Mouse (Mus musculus) retina, postnatal 1 day (tissue): ENCODE data around the gene Dot1l.
A peak's percentile ranks its signal among the peaks of the same experiment; 100 is the strongest.

Experiments
- DNase-seq: peaks from one replicate; pipeline ENCODE4 v3.0.0-alpha.2; 2012

The Dot1l gene

GRCm38 (mm10) chr10:80838346-80838912 is 83.4 kb downstream of the Dot1l start:
- DNase-seq, result no peak

DNA sequence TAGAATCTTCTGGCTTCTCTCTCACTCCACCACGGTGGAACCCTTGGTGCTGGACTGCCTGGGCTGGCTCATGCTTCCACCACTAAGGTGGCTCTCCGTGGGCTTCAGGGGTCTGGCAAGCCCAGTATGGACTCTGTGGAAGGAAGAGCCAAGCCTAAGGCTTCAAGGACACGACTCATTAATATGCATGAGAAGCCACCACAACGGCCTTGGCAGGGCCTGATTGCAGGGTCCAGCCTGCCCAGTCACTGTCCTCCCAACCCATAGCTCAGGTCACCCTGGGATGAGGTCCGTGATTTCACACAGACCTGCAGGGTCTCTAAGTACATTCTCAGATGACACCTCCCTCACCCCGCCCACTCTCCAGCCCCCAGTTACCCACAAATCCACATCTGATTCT is 84.8 kb downstream of the Dot1l start:
- no peak for DNase-seq

GRCm38 (mm10) chr10:80841685-80842084 is 86.7 kb downstream of the Dot1l start:
- DNase-seq, result peak; percentile 84

DNA sequence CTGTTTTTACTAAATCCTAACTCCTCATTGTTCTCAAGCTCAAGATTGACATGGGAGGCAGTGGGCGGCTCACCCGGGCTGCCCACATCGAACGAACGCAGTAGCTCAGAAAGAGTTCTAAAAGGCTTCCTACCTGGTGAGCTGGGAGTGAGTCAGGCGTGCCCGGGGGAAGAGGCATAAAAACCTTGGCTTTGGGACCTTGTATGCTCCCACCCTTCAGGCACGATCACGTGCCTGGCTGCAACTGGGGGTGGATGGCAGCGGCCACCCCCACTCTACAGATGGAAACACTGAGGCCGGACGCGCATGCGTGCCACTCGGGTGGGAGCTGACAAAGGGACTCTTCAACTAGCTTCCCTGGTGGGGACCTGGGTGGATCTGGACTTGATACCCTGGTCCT is 87.3 kb downstream of the Dot1l start:
- no peak for DNase-seq

- DNase-seq, result no peak
Observed at GRCm38 (mm10) chr10:80843087-80843930, 88.3 kb downstream of the Dot1l start.

- DNase-seq, result peak; percentile 71
Observed at GRCm38 (mm10) chr10:80843931-80844547, 89.0 kb downstream of the Dot1l start, which contains the start of gene Lingo3. Lingo3 (minus strand) TSS chr10:80844039.
